Mouse (Mus musculus): ENCODE measurements around the gene Degs2.
"Not testable (repeated sequence)": the region's sequence is repeated elsewhere in the genome, so short reads cannot be mapped to it uniquely, and the experiment has no call there.

DNA sequence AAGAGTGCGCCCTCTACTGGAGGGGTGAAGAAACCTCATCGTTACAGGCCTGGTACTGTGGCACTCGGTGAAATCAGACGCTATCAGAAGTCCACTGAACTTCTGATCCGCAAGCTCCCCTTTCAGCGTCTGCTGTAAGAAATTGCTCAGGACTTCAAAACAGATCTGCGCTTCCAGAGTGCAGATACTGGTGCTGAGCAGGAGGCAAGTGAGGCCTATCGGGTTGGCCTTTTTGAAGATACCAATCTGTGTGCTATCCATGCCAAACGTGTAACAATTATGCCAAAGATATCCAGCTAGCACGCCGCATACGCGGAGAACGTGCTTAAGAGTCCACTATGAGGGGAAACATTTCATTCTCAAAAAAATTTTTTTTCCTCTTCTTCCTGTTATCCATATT is 11.9 kb upstream of the Degs2 start:
- TF ChIP-seq CTCF (IDR thresholded peaks at IDR 0.05; ENCODE audit: control insufficient read depth, insufficient read depth, insufficient replicate concordance, low read depth, low read length): peak; percentile 27; the same call in 1 of the 2 replicates
- not testable (repeated sequence) for TF ChIP-seq POLR2A (IDR thresholded peaks at IDR 0.05; ENCODE audit: control insufficient read depth, low read depth, low read length)

All from testis, adult 2 months (tissue).